Mouse (Mus musculus): ENCODE measurements around the gene Pla2g2f. TPM values are rescaled to one million over a fixed set of nuclear protein-coding genes. Genes with fewer than 3 reads are reported as not detected.

Gene Pla2g2f
- polyA plus RNA-seq, 1 experiment from 2014 or later, result not detected

GRCm38 (mm10) chr4:138794344-138794743 lies 36.9 kb upstream of the Pla2g2f start:
- H3K4me3 ChIP-seq (ENCODE audit: low read depth, low read length), result no peak overlapping the region
- WGBS, result 91% methylated on average over 6 of the region's 6 CpGs
- no peak overlapping the region for H3K27ac ChIP-seq (ENCODE audit: low read depth, low read length)

GRCm38 (mm10) chr4:138793276-138793675 lies 35.9 kb upstream of the Pla2g2f start:
- H3K27ac ChIP-seq (ENCODE audit: low read depth, low read length), result no peak overlapping the region
- no peaks in the 10 kb centered on the region for H3K9me3 ChIP-seq (ENCODE audit: control insufficient read depth, low read length)
- 66% methylated on average over 2 of the region's 2 CpGs for WGBS
- no peaks in the 10 kb centered on the region for H3K36me3 ChIP-seq (ENCODE audit: control insufficient read depth, insufficient read depth, low read length)
- no peak overlapping the region for H3K4me2 ChIP-seq (ENCODE audit: low read depth, low read length)
- H3K27me3 ChIP-seq (ENCODE audit: control insufficient read depth, insufficient read depth, low read length), result no peaks in the 10 kb centered on the region
- H3K9ac ChIP-seq (replicated peaks; ENCODE audit: low read depth, low read length), result no peak overlapping the region
- ATAC-seq (ENCODE audit: low read depth), result no peak
- H3K4me3 ChIP-seq (ENCODE audit: low read depth, low read length), result no peak overlapping the region
- H3K4me1 ChIP-seq (ENCODE audit: control insufficient read depth, insufficient read depth, low read length), result no peaks in the 10 kb centered on the region

More at GRCm38 (mm10) chr4:138794344-138794743, 36.9 kb upstream of the Pla2g2f start:
- Histone ChIP-seq H3K4me2 (ENCODE audit: low read depth, low read length) (no peak overlapping the region), H3K9ac (replicated peaks; ENCODE audit: low read depth, low read length) (no peak overlapping the region), H3K4me1 (ENCODE audit: control insufficient read depth, insufficient read depth, low read length) (no peaks in the 10 kb centered on the region), H3K27me3 (ENCODE audit: control insufficient read depth, insufficient read depth, low read length) (no peaks in the 10 kb centered on the region), H3K9me3 (ENCODE audit: control insufficient read depth, low read length) (no peaks in the 10 kb centered on the region), H3K36me3 (ENCODE audit: control insufficient read depth, insufficient read depth, low read length) (no peaks in the 10 kb centered on the region)
- no peak for ATAC-seq (ENCODE audit: low read depth)

GRCm38 (mm10) chr4:138792599-138792998 lies 35.2 kb upstream of the Pla2g2f start:
- ATAC-seq (ENCODE audit: low read depth), result no peak
- Histone ChIP-seq H3K36me3 (ENCODE audit: control insufficient read depth, insufficient read depth, low read length) (no peaks in the 10 kb centered on the region), H3K4me3 (ENCODE audit: low read depth, low read length) (no peak overlapping the region), H3K4me1 (ENCODE audit: control insufficient read depth, insufficient read depth, low read length) (no peaks in the 10 kb centered on the region), H3K27ac (ENCODE audit: low read depth, low read length) (no peak overlapping the region), H3K9ac (replicated peaks; ENCODE audit: low read depth, low read length) (no peak overlapping the region), H3K4me2 (ENCODE audit: low read depth, low read length) (no peak overlapping the region), H3K27me3 (ENCODE audit: control insufficient read depth, insufficient read depth, low read length) (no peaks in the 10 kb centered on the region), H3K9me3 (ENCODE audit: control insufficient read depth, low read length) (no peaks in the 10 kb centered on the region)
- WGBS, result 65% methylated on average over 9 of the region's 9 CpGs

- Histone ChIP-seq H3K4me2 (ENCODE audit: low read depth, low read length) (no peak overlapping the region), H3K4me3 (ENCODE audit: low read depth, low read length) (no peak overlapping the region), H3K36me3 (ENCODE audit: control insufficient read depth, insufficient read depth, low read length) (no peaks in the 10 kb centered on the region), H3K9me3 (ENCODE audit: control insufficient read depth, low read length) (no peaks in the 10 kb centered on the region), H3K4me1 (ENCODE audit: control insufficient read depth, insufficient read depth, low read length) (no peaks in the 10 kb centered on the region), H3K27me3 (ENCODE audit: control insufficient read depth, insufficient read depth, low read length) (no peaks in the 10 kb centered on the region), H3K9ac (replicated peaks; ENCODE audit: low read depth, low read length) (no peak overlapping the region), H3K27ac (ENCODE audit: low read depth, low read length) (no peak overlapping the region)
- no peak for ATAC-seq (ENCODE audit: low read depth)
- 71% methylated on average over 6 of the region's 6 CpGs for WGBS
Observed at GRCm38 (mm10) chr4:138791452-138791851, 34.0 kb upstream of the Pla2g2f start.

GRCm38 (mm10) chr4:138788381-138788780 lies 31.0 kb upstream of the Pla2g2f start:
- Histone ChIP-seq H3K27ac (ENCODE audit: low read depth, low read length) (no peak overlapping the region), H3K27me3 (ENCODE audit: control insufficient read depth, insufficient read depth, low read length) (no peaks in the 10 kb centered on the region), H3K9me3 (ENCODE audit: control insufficient read depth, low read length) (no peaks in the 10 kb centered on the region), H3K4me1 (ENCODE audit: control insufficient read depth, insufficient read depth, low read length) (no peaks in the 10 kb centered on the region), H3K9ac (replicated peaks; ENCODE audit: low read depth, low read length) (no peak overlapping the region), H3K4me3 (ENCODE audit: low read depth, low read length) (no peak overlapping the region), H3K4me2 (ENCODE audit: low read depth, low read length) (no peak overlapping the region), H3K36me3 (ENCODE audit: control insufficient read depth, insufficient read depth, low read length) (no peaks in the 10 kb centered on the region)
- no peak for ATAC-seq (ENCODE audit: low read depth)
- WGBS, result 75% methylated on average over 4 of the region's 4 CpGs

- no peak for ATAC-seq (ENCODE audit: low read depth)
- Histone ChIP-seq H3K27ac (ENCODE audit: low read depth, low read length) (no peak overlapping the region), H3K36me3 (ENCODE audit: control insufficient read depth, insufficient read depth, low read length) (no peaks in the 10 kb centered on the region), H3K27me3 (ENCODE audit: control insufficient read depth, insufficient read depth, low read length) (no peaks in the 10 kb centered on the region), H3K9ac (replicated peaks; ENCODE audit: low read depth, low read length) (no peak overlapping the region), H3K4me2 (ENCODE audit: low read depth, low read length) (no peak overlapping the region), H3K9me3 (ENCODE audit: control insufficient read depth, low read length) (no peaks in the 10 kb centered on the region), H3K4me1 (ENCODE audit: control insufficient read depth, insufficient read depth, low read length) (no peaks in the 10 kb centered on the region), H3K4me3 (ENCODE audit: low read depth, low read length) (no peak overlapping the region)
- WGBS, result 70% methylated on average over 4 of the region's 4 CpGs
Observed at GRCm38 (mm10) chr4:138786141-138786540, 28.7 kb upstream of the Pla2g2f start.

- WGBS, result 62% methylated on average over 4 of the region's 4 CpGs
- no peak overlapping the region for H3K4me3 ChIP-seq (ENCODE audit: low read depth, low read length)
- H3K4me2 ChIP-seq (ENCODE audit: low read depth, low read length), result no peak overlapping the region
- no peak overlapping the region for H3K9ac ChIP-seq (replicated peaks; ENCODE audit: low read depth, low read length)
- no peak overlapping the region for H3K27ac ChIP-seq (ENCODE audit: low read depth, low read length)
- no peaks in the 10 kb centered on the region for H3K36me3 ChIP-seq (ENCODE audit: control insufficient read depth, insufficient read depth, low read length)
- H3K27me3 ChIP-seq (ENCODE audit: control insufficient read depth, insufficient read depth, low read length), result no peaks in the 10 kb centered on the region
- H3K9me3 ChIP-seq (ENCODE audit: control insufficient read depth, low read length), result no peaks in the 10 kb centered on the region
- no peak for ATAC-seq (ENCODE audit: low read depth)
- no peaks in the 10 kb centered on the region for H3K4me1 ChIP-seq (ENCODE audit: control insufficient read depth, insufficient read depth, low read length)
Observed at GRCm38 (mm10) chr4:138785721-138786120, 28.3 kb upstream of the Pla2g2f start.

- Histone ChIP-seq H3K27ac (ENCODE audit: low read depth, low read length) (no peak overlapping the region), H3K27me3 (ENCODE audit: control insufficient read depth, insufficient read depth, low read length) (no peaks in the 10 kb centered on the region), H3K9me3 (ENCODE audit: control insufficient read depth, low read length) (no peaks in the 10 kb centered on the region), H3K4me1 (ENCODE audit: control insufficient read depth, insufficient read depth, low read length) (peaks cover 6% of the 10 kb centered on the region; the same call in 1 of the 2 replicates), H3K4me2 (ENCODE audit: low read depth, low read length) (no peak overlapping the region), H3K36me3 (ENCODE audit: control insufficient read depth, insufficient read depth, low read length) (no peaks in the 10 kb centered on the region), H3K4me3 (ENCODE audit: low read depth, low read length) (no peak overlapping the region), H3K9ac (replicated peaks; ENCODE audit: low read depth, low read length) (no peak overlapping the region)
- no peak for ATAC-seq (ENCODE audit: low read depth)
- 76% methylated on average over 6 of the region's 6 CpGs for WGBS
Observed at GRCm38 (mm10) chr4:138782098-138782497, 24.7 kb upstream of the Pla2g2f start.

- no peak for ATAC-seq (ENCODE audit: low read depth)
- Histone ChIP-seq H3K9me3 (ENCODE audit: control insufficient read depth, low read length) (no peaks in the 10 kb centered on the region), H3K9ac (replicated peaks; ENCODE audit: low read depth, low read length) (no peak overlapping the region), H3K27me3 (ENCODE audit: control insufficient read depth, insufficient read depth, low read length) (no peaks in the 10 kb centered on the region), H3K36me3 (ENCODE audit: control insufficient read depth, insufficient read depth, low read length) (no peaks in the 10 kb centered on the region), H3K4me2 (ENCODE audit: low read depth, low read length) (no peak overlapping the region), H3K4me3 (ENCODE audit: low read depth, low read length) (no peak overlapping the region), H3K27ac (ENCODE audit: low read depth, low read length) (no peak overlapping the region), H3K4me1 (ENCODE audit: control insufficient read depth, insufficient read depth, low read length) (peaks cover 6% of the 10 kb centered on the region; the same call in 1 of the 2 replicates)
- 93% methylated on average over 5 of the region's 5 CpGs for WGBS
Observed at GRCm38 (mm10) chr4:138780300-138780699, 22.9 kb upstream of the Pla2g2f start.
